Mouse (Mus musculus) lung, adult 2 months (tissue): ENCODE results near the gene Tnfaip8l3.

Experiments
- CTCF ChIP-seq: fragments of 200-500 bp; IDR thresholded peaks from 2 replicates; pipeline ENCODE4 v1.5.1; 2011; ENCODE audit warnings: mild to moderate bottlenecking, low read length, control low read depth; ENCODE audit not compliant: insufficient read depth
- POLR2A ChIP-seq: fragments of 200-500 bp; IDR thresholded peaks from 2 replicates; pipeline ENCODE4 v1.6.1; 2011; ENCODE audit warnings: low read depth, mild to moderate bottlenecking, control low read depth, low read length, borderline replicate concordance; ENCODE audit errors: extremely low read depth

DNA sequence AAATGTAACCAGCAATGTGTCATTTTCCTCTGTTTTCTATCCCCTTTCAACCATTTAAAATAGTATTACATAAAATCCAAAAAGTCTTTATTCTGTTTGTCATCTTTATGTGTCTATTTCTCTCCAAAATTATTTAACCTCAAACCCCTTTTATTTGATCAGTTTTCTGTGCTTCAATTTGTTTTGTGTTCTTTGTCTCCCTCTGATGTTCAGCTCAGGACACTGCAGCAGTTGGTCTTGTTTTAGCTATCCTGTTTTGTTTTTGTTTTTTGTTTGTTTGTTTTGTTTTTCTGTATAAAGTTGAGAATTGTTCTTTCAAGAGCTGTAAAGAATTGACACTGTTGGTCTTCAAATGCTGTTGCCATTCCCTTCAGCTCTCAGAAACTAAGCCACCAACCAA, 44.5 kb upstream of the Tnfaip8l3 start:
- TF ChIP-seq POLR2A (no peak), CTCF (no peak)
